Mouse (Mus musculus) natural killer cell, adult 2 months (primary cell): ENCODE data around the gene Ghsr.
A peak's percentile ranks its signal among the peaks of the same experiment; 100 is the strongest.
"Not testable (repeated sequence)": the region's sequence is repeated elsewhere in the genome, so short reads cannot be mapped to it uniquely, and the experiment has no call there.

Source experiments
- DNase-seq, 2 experiments: peaks; one replicate each; pipeline ENCODE4 v3.0.0; 2022; ENCODE audit warnings: low spot score in 2 of 2

The Ghsr gene

GRCm38 (mm10) chr3:27371276-27371621 lies at the start of gene Ghsr:
Gene Ghsr (plus strand): TSS chr3:27371351.
- no peak for DNase-seq

- DNase-seq: peak; percentile 36 to 61
Measured at GRCm38 (mm10) chr3:27322591-27322990, 48.6 kb upstream of the Ghsr start.

- no peak for DNase-seq
Measured at GRCm38 (mm10) chr3:27323551-27323950, 47.6 kb upstream of the Ghsr start.

GRCm38 (mm10) chr3:27326633-27327191 lies 44.4 kb upstream of the Ghsr start:
- DNase-seq: no peak

- no peak for DNase-seq
Measured at GRCm38 (mm10) chr3:27330706-27331105, 40.4 kb upstream of the Ghsr start.

GRCm38 (mm10) chr3:27338437-27338836 lies 32.7 kb upstream of the Ghsr start:
- no peak for DNase-seq

GRCm38 (mm10) chr3:27338887-27339286 lies 32.3 kb upstream of the Ghsr start:
- no peak for DNase-seq

- DNase-seq: no peak
Measured at GRCm38 (mm10) chr3:27340757-27341156, 30.4 kb upstream of the Ghsr start.

GRCm38 (mm10) chr3:27342462-27342861 lies 28.7 kb upstream of the Ghsr start:
- no peak for DNase-seq

GRCm38 (mm10) chr3:27345526-27345925 lies 25.6 kb upstream of the Ghsr start:
- DNase-seq: peak; percentile 65 to 74

GRCm38 (mm10) chr3:27348462-27348861 lies 22.7 kb upstream of the Ghsr start:
- DNase-seq: no peak

- DNase-seq: no peak
Measured at GRCm38 (mm10) chr3:27351105-27351504, 20.0 kb upstream of the Ghsr start.

GRCm38 (mm10) chr3:27359100-27359720 lies 11.9 kb upstream of the Ghsr start:
- DNase-seq: no peak

- no peak for DNase-seq
Measured at GRCm38 (mm10) chr3:27370125-27370524, 1.0 kb upstream of the Ghsr start.

GRCm38 (mm10) chr3:27370582-27371275 lies 422 bp upstream of the Ghsr start:
- no peak for DNase-seq

- DNase-seq: no peak
Measured at GRCm38 (mm10) chr3:27371725-27372650, 837 bp downstream of the Ghsr start.

- no peak for DNase-seq
Measured at GRCm38 (mm10) chr3:27374396-27374795, 3.2 kb downstream of the Ghsr start.

- no peak for DNase-seq
Measured at GRCm38 (mm10) chr3:27377935-27378334, 6.8 kb downstream of the Ghsr start.

GRCm38 (mm10) chr3:27384836-27385235 lies 13.7 kb downstream of the Ghsr start:
- no peak for DNase-seq

- DNase-seq: no peak
Measured at GRCm38 (mm10) chr3:27389923-27390322, 18.8 kb downstream of the Ghsr start.

- DNase-seq: not testable (repeated sequence)
Measured at GRCm38 (mm10) chr3:27400996-27401395, 29.8 kb downstream of the Ghsr start.

GRCm38 (mm10) chr3:27406440-27406839 lies 35.3 kb downstream of the Ghsr start:
- no peak for DNase-seq
